Mouse (Mus musculus): ENCODE measurements at regions not wholly inside any gene's neighbourhood (a gene's known extent, or its start where the extent isn't known, plus 50 kb on each side); places are given as distances from the start of the nearest gene placed in this dataset.

GRCm38 (mm10) chr16:92953936-92954654 is 128.1 kb upstream of the Runx1 start:
- TF ChIP-seq POLR2A (IDR thresholded peaks at IDR 0.05; ENCODE audit: low read depth, low read length) (no peak), CTCF (conservative IDR thresholded peaks at IDR 0.05; ENCODE audit: insufficient read depth, insufficient read length, low read depth, low read length) (no peak)

Measured in kidney, adult 2 months (tissue).